24 mouse cellular contexts compared by ENCODE assay signal in the genomic region with DNA sequence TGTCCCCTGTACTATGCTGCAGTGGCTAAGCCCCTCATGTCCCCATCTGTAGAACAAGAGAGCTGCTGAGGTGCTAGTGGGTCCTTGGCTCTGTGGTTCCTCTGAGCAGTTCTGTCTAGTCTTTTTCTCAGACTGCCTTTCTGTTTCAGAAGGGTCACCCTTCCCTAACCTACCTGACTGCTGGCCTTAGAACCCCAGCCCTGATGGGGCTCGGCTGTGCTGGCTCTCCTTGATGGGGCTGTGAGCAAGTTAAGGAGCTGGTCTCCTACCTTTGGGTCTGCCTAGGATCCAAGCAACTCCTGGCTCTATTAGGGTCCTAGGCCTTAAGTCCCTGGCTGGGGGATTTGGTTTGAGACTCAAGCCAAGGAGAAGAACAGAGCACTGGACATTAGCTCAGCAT. TPM values are rescaled to one million over a fixed set of nuclear protein-coding genes. Genes with fewer than 3 reads are reported as not detected.
DNase-seq lines count a peak whose midpoint lies in the region; ATAC-seq and TF ChIP-seq lines count a peak whose summit lies in the region.
"Had no signal": no experiment of that assay in that cellular context is flagged by ENCODE, and none has a peak within 500 bp of the region (broad histone marks: within the 10 kb centered on the region; RNA-seq: fewer than 3 reads in every experiment).

No protein-coding gene starts in this region.

- H3K9ac ChIP-seq in liver, embryonic 12.5 days: no peak overlapping the region
- no peak overlapping the region for H3K9ac ChIP-seq in liver, postnatal 0 days (replicated peaks)
- H3K9ac ChIP-seq: embryonic facial prominence, embryonic 12.5 days; embryonic facial prominence, embryonic 15.5 days; forebrain, postnatal 0 days; hindbrain, embryonic 14.5 days had no signal

- H3K79me2 ChIP-seq in myocyte (ENCODE audit: control insufficient read depth, insufficient read depth): peaks cover 14% of the 10 kb centered on the region

- no peak overlapping the region for H3ac ChIP-seq in myocyte (ENCODE audit: control insufficient read depth, insufficient read length)

- peaks cover 37% of the 10 kb centered on the region for H3K4me1 ChIP-seq in kidney, adult 2 months (ENCODE audit: control insufficient read depth, insufficient read depth, low read length)
- peaks cover 6% of the 10 kb centered on the region; the same call in 1 of the 2 replicates for H3K4me1 ChIP-seq in liver, embryonic 12.5 days
- H3K4me1 ChIP-seq in liver, postnatal 0 days (ENCODE audit: insufficient read depth): no peaks in the 10 kb centered on the region
- H3K4me1 ChIP-seq: embryonic facial prominence, embryonic 12.5 days; embryonic facial prominence, embryonic 15.5 days had no signal

- peak; percentile 10 for DNase-seq in kidney, adult 2 months
- no peak for DNase-seq in kidney, postnatal 25 days
- DNase-seq in liver, postnatal 0 days: no peak
- DNase-seq in gastrocnemius, postnatal 25 days: no peak
- DNase-seq: adrenal gland, adult 2 months; adrenal gland, postnatal 14 days; cerebellum, adult 11 months; cerebellum, adult 2 months; cerebellum, adult 9-11 months; cerebellum, postnatal 25 days; forebrain, postnatal 0 days; gastrocnemius, adult 2 months; gastrocnemius, postnatal 14 days; heart, postnatal 10 days; heart, postnatal 4 days had no signal

- ATAC-seq in liver, embryonic 12.5 days: peak; percentile 20; the same call in 1 of the 2 replicates
- no peak for ATAC-seq in liver, postnatal 0 days
- ATAC-seq: CD4-positive, CD25-positive, alpha-beta regulatory T cell, adult 4 months; forebrain, embryonic 14.5 days; forebrain, postnatal 0 days; hindbrain, postnatal 0 days had no signal

- TF ChIP-seq CTCF in kidney, adult 2 months (conservative IDR thresholded peaks at IDR 0.05; ENCODE audit: insufficient read depth, insufficient read length, low read depth, low read length): no peak
- TF ChIP-seq CTCF in liver, postnatal 0 days (IDR thresholded peaks at IDR 0.05; ENCODE audit: low read depth): no peak

- peaks cover 3% of the 10 kb centered on the region; the same call in 1 of the 2 replicates for H3K36me3 ChIP-seq in kidney, adult 2 months (ENCODE audit: control insufficient read depth, insufficient read depth, low read length)
- peaks cover 84% of the 10 kb centered on the region for H3K36me3 ChIP-seq in liver, embryonic 12.5 days
- H3K36me3 ChIP-seq in liver, postnatal 0 days (replicated peaks; ENCODE audit: insufficient read depth, low read length): peaks cover 25% of the 10 kb centered on the region
- peaks cover 14% of the 10 kb centered on the region for H3K36me3 ChIP-seq in myocyte (ENCODE audit: control insufficient read depth, insufficient read depth)

- H3K27ac ChIP-seq in kidney, adult 2 months (ENCODE audit: insufficient read depth, low read depth, low read length): peak overlapping the region; percentile 54
- no peak overlapping the region for H3K27ac ChIP-seq in liver, embryonic 12.5 days
- H3K27ac ChIP-seq in liver, postnatal 0 days (ENCODE audit: low read depth): no peak overlapping the region
- H3K27ac ChIP-seq: embryonic facial prominence, embryonic 12.5 days; embryonic facial prominence, embryonic 15.5 days; gastrocnemius, adult 2 months; hindbrain, embryonic 14.5 days; hindbrain, postnatal 0 days had no signal

- TF ChIP-seq POLR2A in kidney, adult 2 months (IDR thresholded peaks at IDR 0.05; ENCODE audit: low read depth, low read length): no peak
- peak; percentile 11 for TF ChIP-seq POLR2A in myocyte (IDR thresholded peaks at IDR 0.05; ENCODE audit: insufficient read length, low read depth)

- H3K4me2 ChIP-seq in liver, embryonic 12.5 days: no peak overlapping the region
- no peak overlapping the region for H3K4me2 ChIP-seq in liver, postnatal 0 days (ENCODE audit: low read depth, low read length)
- no peak overlapping the region for H3K4me2 ChIP-seq in myocyte (ENCODE audit: low read depth)
- H3K4me2 ChIP-seq: embryonic facial prominence, embryonic 12.5 days; embryonic facial prominence, embryonic 15.5 days; heart, embryonic 11.5 days; hindbrain, embryonic 14.5 days had no signal

- no peak overlapping the region for H3K4me3 ChIP-seq in kidney, adult 2 months (ENCODE audit: insufficient read depth, low read depth, low read length)
- no peak overlapping the region for H3K4me3 ChIP-seq in liver, embryonic 12.5 days
- no peak overlapping the region for H3K4me3 ChIP-seq in liver, postnatal 0 days (ENCODE audit: low read depth, low read length)
- no peak overlapping the region for H3K4me3 ChIP-seq in myocyte
- H3K4me3 ChIP-seq: embryonic facial prominence, embryonic 12.5 days; embryonic facial prominence, embryonic 15.5 days; gastrocnemius, adult 2 months had no signal

- 48% methylated on average over 1 of the region's 1 CpGs for WGBS in kidney, adult 2 months
- WGBS in liver, embryonic 12.5 days (ENCODE audit: insufficient replicate concordance): 55% methylated on average over 1 of the region's 1 CpGs
- 92% methylated on average over 1 of the region's 1 CpGs for WGBS in liver, postnatal 0 days (ENCODE audit: insufficient replicate concordance)

- no peaks in the 10 kb centered on the region for H3K9me3 ChIP-seq in liver, embryonic 12.5 days (replicated peaks)
- H3K9me3 ChIP-seq in liver, postnatal 0 days (ENCODE audit: low read length): no peaks in the 10 kb centered on the region
- H3K9me3 ChIP-seq: embryonic facial prominence, embryonic 12.5 days; embryonic facial prominence, embryonic 15.5 days had no signal

- H3K27me3 ChIP-seq in kidney, adult 2 months (replicated peaks; ENCODE audit: control insufficient read depth, insufficient read depth, low read length): no peaks in the 10 kb centered on the region
- H3K27me3 ChIP-seq in liver, embryonic 12.5 days (replicated peaks): no peaks in the 10 kb centered on the region
- no peaks in the 10 kb centered on the region for H3K27me3 ChIP-seq in liver, postnatal 0 days (ENCODE audit: insufficient read depth, low read length)
- no peaks in the 10 kb centered on the region for H3K27me3 ChIP-seq in myocyte (ENCODE audit: control insufficient read depth, insufficient read depth, insufficient read length)
- H3K27me3 ChIP-seq: embryonic facial prominence, embryonic 12.5 days; embryonic facial prominence, embryonic 15.5 days had no signal

- TF ChIP-seq EP300 in liver, postnatal 0 days (IDR thresholded peaks at IDR 0.05; ENCODE audit: low read depth): no peak

TF ChIP-seq in myocyte, 11 proteins besides CTCF, POLR2A, EP300 and RAD21:
- TF ChIP-seq CEBPB (IDR thresholded peaks at IDR 0.05; ENCODE audit: insufficient read depth, poor library complexity, severe bottlenecking): no peak
- TF ChIP-seq TCF3 (IDR thresholded peaks at IDR 0.05; ENCODE audit: insufficient read length, low read depth): no peak
- TF ChIP-seq TCF12 (IDR thresholded peaks at IDR 0.05; ENCODE audit: insufficient read depth, poor library complexity, severe bottlenecking): no peak
- TF ChIP-seq POLR2AphosphoS2 (IDR thresholded peaks at IDR 0.05; ENCODE audit: insufficient read length, low read depth): no peak
- TF ChIP-seq E2F4 (IDR thresholded peaks at IDR 0.05; ENCODE audit: insufficient read depth): no peak
- TF ChIP-seq MYOD1 (IDR thresholded peaks at IDR 0.05; ENCODE audit: control insufficient read depth in 1 of 3, insufficient read length in 2 of 3, low read depth in 2 of 3): no peak
- TF ChIP-seq SRF (IDR thresholded peaks at IDR 0.05; ENCODE audit: control insufficient read depth, insufficient read length, low read depth): no peak
- TF ChIP-seq REST (IDR thresholded peaks at IDR 0.05; ENCODE audit: insufficient read depth, insufficient read length): no peak
- no peak for TF ChIP-seq USF1 (IDR thresholded peaks at IDR 0.05; ENCODE audit: low read depth)
- no peak for TF ChIP-seq MAX (IDR thresholded peaks at IDR 0.05; ENCODE audit: low read depth)
- TF ChIP-seq MYOG (IDR thresholded peaks at IDR 0.05; ENCODE audit: control insufficient read depth in 1 of 3, insufficient read depth in 1 of 3, insufficient read length in 2 of 3, low read depth in 2 of 3): no peak

RNA-seq across cellular contexts. Expression of gene Pam16, which starts 9.5 kb away (rescaled TPM):
- 27.3 and 41.8 TPM in 2 replicates for polyA plus RNA-seq in kidney, adult 2 months (2012; rRNA removed)
- 76.2 and 81.9 TPM in 2 replicates for polyA plus RNA-seq in liver, embryonic 12.5 days (2016; fragmentation: Nextera tagmentation; extraction: Ambion mirVana)
- polyA plus RNA-seq in liver, postnatal 0 days (2015; fragmentation: Nextera tagmentation; extraction: Ambion mirVana): 59.7 and 66.3 TPM in 2 replicates
- polyA plus RNA-seq in myocyte (2012; fragmentation: generic; extraction: Trizol): 98.6 TPM
- 10 to 100 TPM; 87.2 to 90.6 TPM for total RNA-seq in gastrocnemius, postnatal 25 days (2021)

RNA-seq across cellular contexts. Expression of gene Glis2, which starts 20.8 kb away (rescaled TPM):
- 210 and 226 TPM in 2 replicates for polyA plus RNA-seq in kidney, adult 2 months (2012; rRNA removed)
- 6.1 and 7.3 TPM in 2 replicates for polyA plus RNA-seq in liver, embryonic 12.5 days (2016; fragmentation: Nextera tagmentation; extraction: Ambion mirVana)
- 1.7 and 1.9 TPM in 2 replicates for polyA plus RNA-seq in liver, postnatal 0 days (2015; fragmentation: Nextera tagmentation; extraction: Ambion mirVana)
- polyA plus RNA-seq in myocyte (2012; fragmentation: generic; extraction: Trizol): 29.6 TPM
- total RNA-seq in gastrocnemius, postnatal 25 days (2021): 1 to 10 TPM; 7.0 to 7.1 TPM

RNA-seq across cellular contexts. Expression of gene Vasn, which starts 24.4 kb away (rescaled TPM):
- 34.6 and 42.3 TPM in 2 replicates for polyA plus RNA-seq in kidney, adult 2 months (2012; rRNA removed)
- 4.7 and 5.0 TPM in 2 replicates for polyA plus RNA-seq in liver, embryonic 12.5 days (2016; fragmentation: Nextera tagmentation; extraction: Ambion mirVana)
- polyA plus RNA-seq in liver, postnatal 0 days (2015; fragmentation: Nextera tagmentation; extraction: Ambion mirVana): 1.6 and 1.9 TPM in 2 replicates
- polyA plus RNA-seq in myocyte (2012; fragmentation: generic; extraction: Trizol): 34.7 TPM
- 1 to 10 TPM; 4.6 to 4.8 TPM for total RNA-seq in gastrocnemius, postnatal 25 days (2021)

RNA-seq across cellular contexts. Expression of gene Dnaja3, which starts 24.5 kb away (rescaled TPM):
- 57.8 and 72.9 TPM in 2 replicates for polyA plus RNA-seq in kidney, adult 2 months (2012; rRNA removed)
- 69.2 and 74.2 TPM in 2 replicates for polyA plus RNA-seq in liver, embryonic 12.5 days (2016; fragmentation: Nextera tagmentation; extraction: Ambion mirVana)
- polyA plus RNA-seq in liver, postnatal 0 days (2015; fragmentation: Nextera tagmentation; extraction: Ambion mirVana): 66.0 and 70.5 TPM in 2 replicates
- 69.5 TPM for polyA plus RNA-seq in myocyte (2012; fragmentation: generic; extraction: Trizol)
- 10 to 100 TPM; 91.1 to 93.8 TPM for total RNA-seq in gastrocnemius, postnatal 25 days (2021)

RNA-seq across cellular contexts. Expression of gene Tfap4, which starts 55.6 kb away (rescaled TPM):
- polyA plus RNA-seq in kidney, adult 2 months (2012; rRNA removed): 4.5 and 5.1 TPM in 2 replicates
- 13.3 and 14.3 TPM in 2 replicates for polyA plus RNA-seq in liver, embryonic 12.5 days (2016; fragmentation: Nextera tagmentation; extraction: Ambion mirVana)
- 3.9 and 5.6 TPM in 2 replicates for polyA plus RNA-seq in liver, postnatal 0 days (2015; fragmentation: Nextera tagmentation; extraction: Ambion mirVana)
- polyA plus RNA-seq in myocyte (2012; fragmentation: generic; extraction: Trizol): 4.0 TPM
- total RNA-seq in gastrocnemius, postnatal 25 days (2021): 1 to 10 TPM; 2.3 to 3.2 TPM
